Mouse (Mus musculus) right cerebral cortex, postnatal 25 days (tissue): ENCODE results near the gene Rnase11.
A peak's percentile ranks its signal among the peaks of the same experiment; 100 is the strongest.
"Not testable (repeated sequence)": the region's sequence is repeated elsewhere in the genome, so short reads cannot be mapped to it uniquely, and the experiment has no call there.

Experiments
- DNase-seq: peaks from one replicate; pipeline ENCODE4 v3.0.0; 2022

Rnase11 gene

GRCm38 (mm10) chr14:51079180-51079579 lies 29.2 kb upstream of the Rnase11 start:
- DNase-seq: no peak

DNA sequence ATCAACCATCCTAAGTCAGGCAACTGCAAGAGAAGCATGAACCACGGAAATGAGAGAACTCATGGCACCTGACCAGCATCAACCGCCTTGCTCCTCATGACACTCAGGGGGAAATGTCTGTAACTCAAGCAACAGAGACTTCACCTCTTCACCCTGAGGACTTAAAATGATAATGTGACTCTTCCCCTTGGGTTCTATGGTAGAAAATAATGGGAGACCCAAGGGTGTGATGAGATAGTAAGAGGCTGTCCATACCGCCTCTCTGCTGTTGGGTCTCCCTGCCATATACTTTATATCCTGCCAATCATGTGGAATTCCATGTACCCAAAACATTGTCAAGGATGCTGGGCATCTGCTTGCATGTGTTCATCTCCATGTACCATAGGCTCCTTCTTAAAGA lies 24.4 kb upstream of the Rnase11 start, which contains the start of gene Olfr750:
Gene Olfr750, minus strand, starts transcription at position 101 of the 400 bp plus-strand sequence.
- DNase-seq: no peak

DNA sequence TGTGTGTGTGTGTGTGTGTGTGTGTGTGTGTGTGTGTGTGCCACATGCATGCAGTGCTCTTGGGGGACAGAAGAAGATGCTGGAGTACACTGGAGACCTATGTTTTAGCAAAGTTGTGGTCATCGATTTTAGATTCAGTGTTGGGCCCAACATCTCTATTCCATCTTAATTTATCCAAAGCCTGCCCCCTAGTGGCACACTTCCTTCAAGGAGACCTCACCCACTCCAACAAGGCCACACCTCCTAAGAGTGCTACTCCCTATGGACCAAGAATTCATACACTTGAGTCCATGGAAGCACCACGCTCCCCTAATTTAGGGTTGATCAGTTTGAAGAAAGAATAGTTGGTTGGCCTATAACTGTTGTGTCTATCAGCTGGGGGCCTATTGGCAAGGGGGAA lies 19.7 kb upstream of the Rnase11 start:
- DNase-seq: no peak

DNA sequence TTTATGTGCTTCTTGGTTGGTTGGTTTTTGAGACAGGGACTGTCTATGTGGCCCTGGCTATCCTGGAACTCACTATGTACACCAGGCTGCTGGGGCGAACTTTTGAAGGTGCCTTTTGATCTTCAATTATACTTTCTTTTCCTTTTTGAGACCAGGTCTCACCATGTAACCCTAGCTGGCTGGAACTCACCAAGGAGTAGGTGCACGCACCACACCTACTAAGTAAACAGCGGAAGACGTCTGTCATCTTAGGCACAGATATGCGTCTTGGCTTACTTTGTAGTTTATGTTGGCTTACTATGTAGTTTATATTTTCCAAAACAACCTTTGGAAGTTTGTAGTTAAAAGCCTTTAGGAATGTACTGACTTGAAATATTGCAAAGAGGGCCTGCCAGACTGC lies 19.0 kb upstream of the Rnase11 start:
- no peak for DNase-seq

GRCm38 (mm10) chr14:51060761-51061160 lies 10.8 kb upstream of the Rnase11 start:
- no peak for DNase-seq

DNA sequence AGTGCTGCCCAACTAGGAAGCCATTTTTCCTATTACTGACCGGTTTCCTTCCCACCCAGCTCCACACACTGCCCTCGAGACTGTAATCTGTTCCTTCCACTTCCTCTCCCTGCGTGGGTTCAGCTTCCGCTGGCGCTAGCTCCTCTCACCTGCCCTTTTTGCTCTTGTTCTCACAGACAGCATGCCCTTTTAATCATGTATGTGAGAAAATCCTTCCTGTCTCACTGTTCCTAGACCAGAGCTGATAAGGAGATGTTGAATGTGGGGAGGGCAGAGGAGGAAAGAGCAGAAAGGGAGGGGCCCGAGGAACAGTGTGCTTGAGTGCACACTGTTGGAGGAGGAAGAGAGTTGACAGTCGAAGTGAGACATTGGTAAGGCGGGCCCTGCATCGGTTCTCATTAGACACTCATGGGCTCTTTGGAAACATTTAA lies 7.5 kb upstream of the Rnase11 start, which contains the start of gene Rnase12:
Gene Rnase12, minus strand, starts transcription at position 261 of the 431 bp plus-strand sequence.
- DNase-seq: no peak

DNA sequence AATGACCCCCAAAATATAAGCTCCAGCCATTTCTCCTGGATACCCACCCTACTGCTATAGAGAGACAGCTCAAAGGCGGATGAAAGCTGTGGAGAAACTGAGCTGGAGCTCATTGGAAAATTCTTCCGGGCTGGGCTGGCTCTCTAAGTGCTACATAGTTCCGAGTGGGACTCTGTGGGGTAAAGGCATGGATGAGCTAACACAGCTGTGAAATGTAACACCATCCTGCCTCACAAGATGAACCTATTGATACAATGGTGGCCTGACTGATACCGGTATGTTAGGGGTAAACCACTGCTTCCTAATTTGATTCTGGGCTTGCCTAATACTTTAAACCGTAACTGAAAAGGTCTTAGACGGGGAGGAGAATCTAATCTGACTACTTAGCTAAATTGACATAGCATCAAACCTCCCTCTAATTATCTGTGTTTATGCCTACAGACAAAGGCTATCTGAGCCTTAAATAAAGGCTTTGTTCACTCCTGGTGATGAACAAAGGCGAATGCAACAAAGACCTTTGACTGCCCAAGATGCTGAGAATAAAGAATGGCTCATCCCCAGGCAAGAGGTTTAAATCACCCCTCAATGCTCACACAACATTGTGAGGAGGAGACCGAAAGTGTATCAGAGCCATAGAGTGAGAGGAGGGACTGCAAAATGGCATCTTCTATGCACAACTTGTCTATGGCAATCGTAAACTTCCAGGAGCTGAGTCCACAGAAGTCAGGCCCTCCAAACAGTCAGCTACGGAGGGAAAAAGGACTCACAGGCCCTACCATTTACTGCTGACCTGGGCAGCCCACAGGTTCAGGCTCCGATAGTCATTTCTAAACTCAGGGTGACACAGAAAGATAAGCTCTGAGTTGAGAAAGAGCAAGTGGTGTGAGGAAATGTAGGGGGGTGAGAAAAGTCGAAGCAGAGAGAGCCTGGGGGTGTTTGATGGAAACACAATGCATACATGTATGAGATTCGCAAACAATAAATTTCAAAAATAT lies 4.6 kb upstream of the Rnase11 start:
- DNase-seq: no peak

GRCm38 (mm10) chr14:51053176-51053575 lies 3.2 kb upstream of the Rnase11 start:
- no peak for DNase-seq

DNA sequence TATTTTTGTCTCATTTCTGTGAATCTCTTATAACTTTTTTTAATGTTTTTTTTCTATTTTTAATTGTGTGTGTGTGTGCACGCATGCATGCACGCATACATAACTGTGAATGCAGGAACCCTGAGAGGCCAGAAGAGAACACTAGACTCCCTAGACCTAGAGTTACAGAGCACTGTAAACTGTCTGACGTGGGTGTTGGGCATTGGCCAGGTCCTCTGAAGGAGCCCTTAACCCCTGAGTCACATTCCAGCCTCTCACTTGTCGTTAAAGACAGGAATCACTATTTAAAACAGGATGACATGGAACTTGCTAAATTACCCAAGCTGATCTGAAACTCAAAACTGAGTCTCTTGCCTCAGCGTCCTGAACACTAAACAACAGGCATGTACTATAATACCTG lies 2.0 kb upstream of the Rnase11 start:
- no peak for DNase-seq

DNA sequence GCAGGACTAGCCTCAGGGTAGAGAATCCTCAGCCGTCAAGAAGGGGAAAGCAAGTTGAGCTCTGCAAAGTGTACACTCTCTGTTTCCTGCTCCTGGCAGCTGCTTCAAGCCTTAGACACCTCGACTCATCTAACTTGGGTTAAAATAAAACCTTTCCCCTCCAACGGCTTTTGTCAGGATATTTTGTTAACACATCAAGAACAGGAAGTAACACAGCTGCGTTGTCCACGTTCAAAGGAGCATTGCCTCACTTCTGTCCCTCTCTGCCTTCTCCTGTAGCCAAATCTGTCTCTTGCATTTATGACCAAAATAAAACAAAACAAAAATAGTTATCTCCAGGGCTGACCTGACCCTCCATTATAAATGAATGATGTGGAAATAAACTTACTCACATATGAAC lies 2.1 kb downstream of the Rnase11 start:
- DNase-seq: no peak

DNA sequence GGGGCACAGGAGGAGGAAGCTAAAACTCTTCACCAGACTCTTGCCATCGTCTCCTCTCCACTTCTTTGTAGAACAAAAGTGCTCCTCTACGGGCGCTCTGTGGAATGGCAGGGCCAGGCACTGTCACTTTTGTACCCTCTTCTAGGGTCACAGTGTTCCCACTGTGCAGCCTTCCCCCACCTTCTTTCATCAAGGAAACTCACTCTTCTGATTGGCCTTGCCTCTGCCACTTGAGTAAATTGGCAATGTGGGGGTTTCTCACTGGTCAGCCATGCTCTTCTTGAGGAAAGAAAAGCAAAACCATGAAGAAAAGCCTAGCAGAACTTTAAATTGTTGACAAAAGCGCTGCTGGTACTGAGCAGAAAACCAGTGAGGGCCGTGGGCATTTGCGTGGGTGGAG lies 8.2 kb downstream of the Rnase11 start, which contains the start of gene Rnase9:
Gene Rnase9, minus strand, starts transcription at position 101 of the 400 bp plus-strand sequence.
- no peak for DNase-seq

DNA sequence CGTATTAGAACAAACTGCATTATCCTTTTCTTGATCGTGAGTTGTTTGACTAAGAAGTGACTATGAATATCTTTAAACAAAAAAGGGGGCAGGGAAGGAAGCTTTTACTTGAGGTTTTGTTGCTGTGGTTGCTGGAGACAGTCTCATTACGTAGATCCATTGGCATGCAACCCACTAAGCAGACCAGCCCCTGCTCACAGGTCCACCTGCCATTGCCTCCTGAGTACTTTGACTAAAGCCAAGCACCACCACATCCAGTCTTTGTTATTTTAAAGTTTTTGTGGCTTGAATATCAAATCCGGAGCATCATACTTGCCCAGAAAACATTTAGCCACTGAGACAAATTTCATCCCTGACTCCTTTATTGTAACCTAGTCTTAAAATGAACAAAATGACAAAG lies 13.7 kb downstream of the Rnase11 start:
- DNase-seq: no peak

- no peak for DNase-seq
Measured at GRCm38 (mm10) chr14:51035206-51035605, 14.8 kb downstream of the Rnase11 start.

- no peak for DNase-seq
Measured at GRCm38 (mm10) chr14:51027387-51028155, 22.4 kb downstream of the Rnase11 start.

DNA sequence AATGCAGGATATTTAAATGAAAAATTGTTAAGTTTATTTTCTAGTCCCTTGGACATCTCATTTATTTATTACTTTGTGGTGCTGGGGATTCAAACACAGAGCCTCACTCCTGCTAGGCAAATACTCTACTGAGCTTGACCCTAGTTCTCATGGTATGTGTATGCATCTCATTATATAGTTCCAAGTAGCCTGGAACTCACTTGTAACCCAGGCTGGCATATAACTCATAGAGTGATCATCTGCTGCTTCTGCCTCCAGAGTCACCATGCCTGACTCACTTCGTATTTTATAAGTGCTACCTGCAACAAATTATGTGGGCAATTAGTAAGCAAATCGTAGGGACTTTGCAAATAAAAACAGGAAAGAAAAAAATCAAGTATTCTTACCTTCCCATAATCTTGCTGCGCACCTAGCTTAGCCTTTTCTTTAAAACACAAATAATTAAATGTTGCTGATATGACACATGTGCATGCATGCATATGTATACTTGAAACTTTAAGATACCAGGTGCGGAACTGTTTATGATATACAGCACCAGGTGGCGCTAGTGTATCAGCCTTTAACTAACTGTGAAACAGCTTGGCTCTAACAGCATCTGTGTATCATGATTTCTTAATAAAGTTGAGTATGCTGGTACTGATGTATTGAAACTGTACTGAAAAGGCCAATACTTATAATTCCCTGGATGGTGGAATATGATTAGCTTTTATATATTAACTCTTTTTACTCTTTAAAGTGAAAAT lies 23.4 kb downstream of the Rnase11 start:
- DNase-seq: peak; percentile 34

DNA sequence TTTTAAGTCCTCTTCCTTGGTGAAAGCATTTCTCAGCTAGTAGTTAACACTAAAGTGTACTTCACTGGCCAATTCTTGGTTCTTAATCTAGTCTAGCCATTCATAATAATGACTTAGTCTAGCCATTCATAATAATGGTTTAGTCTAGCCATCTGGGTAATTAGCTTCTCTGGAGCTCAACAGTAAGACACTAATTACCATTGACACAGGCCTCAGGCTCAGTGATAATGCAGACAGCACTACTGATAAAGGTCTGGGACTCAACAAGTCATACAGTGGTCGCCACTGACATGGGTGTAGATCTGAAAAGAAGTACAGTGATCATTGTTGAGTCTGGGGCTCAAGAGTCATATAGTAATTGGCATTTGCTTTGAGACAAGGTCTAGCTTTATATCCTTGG lies 25.1 kb downstream of the Rnase11 start:
- DNase-seq: no peak

DNA sequence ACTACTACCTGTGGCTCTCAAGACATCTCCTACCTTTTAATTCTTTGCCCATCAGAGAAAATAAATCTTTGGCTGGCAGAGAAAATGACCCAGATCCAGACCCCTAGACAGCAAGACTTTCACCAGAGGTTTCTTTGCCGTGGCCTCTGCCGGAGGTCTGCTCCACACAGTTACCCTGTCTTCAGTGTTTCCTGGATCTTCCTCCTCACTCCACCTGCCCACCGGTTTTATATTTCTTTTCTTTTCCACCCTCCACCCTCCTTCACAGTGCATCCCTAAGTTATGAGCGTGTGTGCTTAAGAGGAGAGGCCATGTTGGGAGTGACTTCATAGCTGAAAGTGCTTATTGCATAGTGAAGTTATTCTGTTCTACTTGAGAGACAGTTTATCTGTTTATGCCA lies 26.5 kb downstream of the Rnase11 start:
- no peak for DNase-seq

- DNase-seq: no peak
Measured at GRCm38 (mm10) chr14:51017256-51017655, 32.7 kb downstream of the Rnase11 start.

DNA sequence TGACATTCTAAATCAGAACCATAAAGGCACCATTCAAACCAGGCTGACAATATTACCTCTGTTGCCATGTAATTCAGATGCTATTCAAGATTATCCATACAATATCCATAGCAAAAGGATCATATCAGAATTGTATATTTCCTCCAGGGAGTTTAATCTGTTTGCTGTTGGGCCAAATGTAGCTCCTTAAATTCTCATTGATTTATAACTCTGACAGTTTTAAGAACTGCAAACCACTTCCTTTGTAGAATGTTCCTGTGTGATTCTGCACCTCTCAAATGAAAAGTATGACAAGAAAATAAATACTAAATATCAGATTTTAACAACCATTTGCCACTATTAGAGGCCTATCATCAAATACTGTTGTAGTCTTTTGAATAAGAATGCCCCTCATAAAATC lies 34.2 kb downstream of the Rnase11 start:
- DNase-seq: no peak

DNA sequence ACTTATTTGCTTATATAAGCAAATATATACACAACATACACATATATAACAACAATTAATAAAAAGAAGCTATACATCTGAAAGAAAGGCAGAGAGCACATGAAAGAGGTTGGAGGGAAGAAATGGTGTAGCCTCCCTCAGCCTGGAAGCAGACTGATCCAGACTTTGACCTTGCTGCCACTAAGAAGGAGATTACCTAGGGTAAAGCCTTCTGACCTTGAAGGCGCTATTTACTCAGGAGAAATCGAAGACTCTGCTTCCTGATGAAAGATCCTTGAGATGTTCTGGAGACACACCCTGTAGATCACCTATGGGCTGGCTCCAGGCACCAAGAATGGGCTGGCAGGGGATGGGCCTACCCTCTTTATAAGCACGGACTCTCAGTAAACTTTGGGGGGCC lies 35.2 kb downstream of the Rnase11 start:
- DNase-seq: not testable (repeated sequence)

GRCm38 (mm10) chr14:51009572-51009971 lies 40.4 kb downstream of the Rnase11 start:
- no peak for DNase-seq

- DNase-seq: no peak
Measured at GRCm38 (mm10) chr14:51008781-51009180, 41.2 kb downstream of the Rnase11 start.
